Mouse (Mus musculus): ENCODE measurements around the gene Eva1a. TPM values are rescaled to one million over a fixed set of nuclear protein-coding genes. Genes with fewer than 3 reads are reported as not detected.

Eva1a gene
- polyA plus RNA-seq, 1 experiment from 2014 or later, result 49.7 TPM

DNA sequence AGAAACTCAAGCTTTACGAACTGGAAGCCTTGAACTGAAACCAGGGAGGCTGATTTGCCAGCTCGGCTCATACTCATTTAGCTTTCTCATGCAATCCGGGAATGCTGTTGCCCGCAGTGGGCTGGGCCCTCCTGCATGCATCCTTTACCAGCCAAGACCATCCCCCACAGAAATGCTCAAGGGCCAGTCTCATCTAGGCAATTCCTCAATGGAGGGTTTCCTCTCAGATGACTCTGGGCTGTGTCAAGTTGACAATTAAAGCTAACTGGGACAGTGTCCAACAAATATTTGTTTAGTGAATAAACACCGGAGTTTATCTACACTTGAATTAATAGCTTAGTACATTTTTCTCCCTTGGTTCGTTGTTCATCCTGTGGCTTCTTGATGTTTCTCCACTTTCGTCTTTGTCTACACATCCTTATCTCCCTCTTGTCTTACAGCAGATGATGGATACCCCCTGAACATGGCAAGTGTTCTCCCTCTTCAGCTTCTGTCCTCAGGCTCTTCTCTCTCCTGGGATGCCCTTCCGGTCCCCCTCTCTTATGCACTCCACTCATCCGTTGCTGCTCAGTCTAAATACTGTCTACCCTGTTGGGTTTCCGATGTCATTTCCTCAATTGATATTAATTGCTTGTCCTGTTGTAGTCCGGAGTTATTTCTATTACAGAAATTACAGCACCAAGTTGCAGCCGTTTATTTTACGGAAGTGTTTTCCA is 92.2 kb downstream of the Eva1a start:
- ATAC-seq (ENCODE audit: low FRiP score, low TSS enrichment), result no peak
- WGBS, result 49% methylated on average over 13 of the region's 13 CpGs
- no peak overlapping the region for H3K27ac ChIP-seq (ENCODE audit: low read length)

DNA sequence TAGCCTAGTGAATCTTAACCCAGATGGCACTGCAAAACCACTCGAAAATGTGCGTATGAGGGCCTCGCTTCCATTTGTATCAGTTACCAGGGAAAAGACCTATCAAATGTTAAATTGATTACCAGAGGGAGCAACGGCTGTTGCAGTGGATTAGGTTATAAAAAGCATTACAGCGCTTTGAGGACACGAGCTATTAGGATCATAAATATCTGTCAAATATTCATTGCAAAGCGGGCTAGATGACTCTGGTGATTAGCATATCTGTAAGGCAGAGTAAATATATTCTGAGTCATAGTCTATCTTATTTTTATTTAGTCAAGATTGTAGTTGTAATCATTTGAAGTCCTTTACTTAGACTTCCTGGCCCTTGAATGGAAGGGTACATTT is 92.7 kb downstream of the Eva1a start:
- Histone ChIP-seq H3K27me3 (ENCODE audit: insufficient read depth, low read length) (no peaks in the 10 kb centered on the region), H3K9me3 (ENCODE audit: low read length) (no peaks in the 10 kb centered on the region), H3K4me3 (ENCODE audit: low read length) (no peak overlapping the region), H3K27ac (ENCODE audit: low read length) (no peak overlapping the region), H3K9ac (replicated peaks; ENCODE audit: low read length) (no peak overlapping the region), H3K36me3 (ENCODE audit: insufficient read depth, low read length) (no peaks in the 10 kb centered on the region), H3K4me2 (replicated peaks; ENCODE audit: low read depth, low read length) (no peak overlapping the region), H3K4me1 (ENCODE audit: insufficient read depth, low read length) (no peaks in the 10 kb centered on the region)
- 36% methylated on average over 7 of the region's 7 CpGs for WGBS
- no peak for ATAC-seq (ENCODE audit: low FRiP score, low TSS enrichment)

More for the DNA sequence above, 92.2 kb downstream of the Eva1a start:
- Histone ChIP-seq H3K4me2 (replicated peaks; ENCODE audit: low read depth, low read length) (no peak overlapping the region), H3K4me1 (ENCODE audit: insufficient read depth, low read length) (no peaks in the 10 kb centered on the region; the same call in 1 of the 2 replicates), H3K9me3 (ENCODE audit: low read length) (no peaks in the 10 kb centered on the region), H3K4me3 (ENCODE audit: low read length) (no peak overlapping the region), H3K36me3 (ENCODE audit: insufficient read depth, low read length) (no peaks in the 10 kb centered on the region), H3K27me3 (ENCODE audit: insufficient read depth, low read length) (no peaks in the 10 kb centered on the region), H3K9ac (replicated peaks; ENCODE audit: low read length) (no peak overlapping the region)

DNA sequence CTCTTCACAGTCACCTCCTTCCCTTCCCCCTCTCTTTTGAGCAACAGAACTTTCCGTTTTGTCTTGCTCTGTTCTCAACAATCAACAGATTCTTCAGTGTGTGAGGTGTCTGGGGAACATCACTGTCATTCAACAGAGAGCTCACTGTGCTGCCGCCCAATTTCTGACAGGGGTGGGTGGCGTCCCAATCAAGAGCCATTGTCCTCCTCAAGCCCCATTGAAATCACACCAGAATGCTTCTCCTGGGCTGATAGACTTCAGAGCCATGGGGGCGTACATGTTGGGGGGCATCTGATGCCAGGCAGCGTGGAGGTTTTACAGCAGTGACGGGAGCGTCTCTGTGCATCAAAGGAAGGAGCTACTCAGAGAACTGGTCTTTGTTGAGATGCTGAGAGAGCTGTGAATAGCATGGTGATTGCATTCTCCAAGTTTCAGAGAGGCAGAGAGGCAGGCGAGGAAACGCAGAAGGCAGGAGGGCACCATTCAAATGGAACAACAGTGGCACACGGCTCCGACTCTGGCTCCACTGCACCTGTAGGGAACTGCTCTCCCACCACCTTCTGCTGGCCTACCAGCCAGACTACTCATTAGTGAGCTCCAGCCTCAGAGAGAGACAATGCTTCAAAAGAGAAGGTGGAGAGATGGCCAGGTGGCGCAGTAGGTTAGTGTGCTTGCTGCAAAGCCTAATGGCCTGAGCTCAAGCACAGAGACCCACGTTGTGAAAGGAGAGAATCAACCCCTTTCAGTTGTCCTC is 95.3 kb downstream of the Eva1a start:
- no peak for ATAC-seq (ENCODE audit: low FRiP score, low TSS enrichment)
- H3K36me3 ChIP-seq (ENCODE audit: insufficient read depth, low read length), result no peaks in the 10 kb centered on the region
- no peak overlapping the region for H3K4me3 ChIP-seq (ENCODE audit: low read length)
- no peaks in the 10 kb centered on the region for H3K27me3 ChIP-seq (ENCODE audit: insufficient read depth, low read length)
- H3K9me3 ChIP-seq (ENCODE audit: low read length), result 0 out of 2 replicates have a peak, but pooled peaks cover 2% of the 10 kb centered on the region
- no peak overlapping the region for H3K4me2 ChIP-seq (replicated peaks; ENCODE audit: low read depth, low read length)
- no peak overlapping the region for H3K9ac ChIP-seq (replicated peaks; ENCODE audit: low read length)
- 79% methylated on average over 13 of the region's 13 CpGs for WGBS
- no peaks in the 10 kb centered on the region for H3K4me1 ChIP-seq (ENCODE audit: insufficient read depth, low read length)
- no peak overlapping the region for H3K27ac ChIP-seq (ENCODE audit: low read length)

Other genes starting within 250 kb of the Eva1a start
- 10.1 and 11.0 TPM in 2 replicates for gene Gcfc2, start 117.4 kb upstream of the Eva1a start, polyA plus RNA-seq (2015; fragmentation: Nextera tagmentation; extraction: Ambion mirVana)
- gene Mrpl19, start 75.1 kb upstream of the Eva1a start, polyA plus RNA-seq (2015; fragmentation: Nextera tagmentation; extraction: Ambion mirVana), result 49.2 and 57.1 TPM in 2 replicates

All from kidney, embryonic 16.5 days (tissue).